Mouse (Mus musculus): ENCODE data around the gene Rbm33. TPM values are rescaled to one million over a fixed set of nuclear protein-coding genes. Genes with fewer than 3 reads are reported as not detected.

The Rbm33 gene
- polyA plus RNA-seq, 1 experiment, result 52.6 TPM

GRCm38 (mm10) chr5:28322189-28322588 is 5.3 kb downstream of the Rbm33 start:
- DNase-seq (ENCODE audit: extremely low spot score in 1 of 2, low spot score in 1 of 2), result no peak

GRCm38 (mm10) chr5:28323822-28324221 is 6.9 kb downstream of the Rbm33 start:
- no peak for DNase-seq (ENCODE audit: extremely low spot score in 1 of 2, low spot score in 1 of 2)

- no peak for DNase-seq (ENCODE audit: extremely low spot score in 1 of 2, low spot score in 1 of 2)
Measured at GRCm38 (mm10) chr5:28324457-28324856, 7.5 kb downstream of the Rbm33 start.

- DNase-seq (ENCODE audit: extremely low spot score in 1 of 2, low spot score in 1 of 2), result no peak
Measured at GRCm38 (mm10) chr5:28329024-28329806, 12.3 kb downstream of the Rbm33 start.

- DNase-seq (ENCODE audit: extremely low spot score in 1 of 2, low spot score in 1 of 2), result no peak
Measured at GRCm38 (mm10) chr5:28333731-28334130, 16.8 kb downstream of the Rbm33 start.

GRCm38 (mm10) chr5:28351857-28352513 is 35.1 kb downstream of the Rbm33 start:
- DNase-seq (ENCODE audit: extremely low spot score in 1 of 2, low spot score in 1 of 2), result no peak

GRCm38 (mm10) chr5:28355614-28356013 is 38.7 kb downstream of the Rbm33 start:
- DNase-seq (ENCODE audit: extremely low spot score in 1 of 2, low spot score in 1 of 2), result peak in 1 of 2 experiments; percentile 13

GRCm38 (mm10) chr5:28360745-28361144 is 43.8 kb downstream of the Rbm33 start:
- DNase-seq (ENCODE audit: extremely low spot score in 1 of 2, low spot score in 1 of 2), result no peak

GRCm38 (mm10) chr5:28368056-28368455 is 51.1 kb downstream of the Rbm33 start:
- DNase-seq (ENCODE audit: extremely low spot score in 1 of 2, low spot score in 1 of 2), result no peak

- DNase-seq (ENCODE audit: extremely low spot score in 1 of 2, low spot score in 1 of 2), result no peak
Measured at GRCm38 (mm10) chr5:28370836-28371235, 53.9 kb downstream of the Rbm33 start.

GRCm38 (mm10) chr5:28372172-28372664 is 55.3 kb downstream of the Rbm33 start:
- DNase-seq (ENCODE audit: extremely low spot score in 1 of 2, low spot score in 1 of 2), result no peak

GRCm38 (mm10) chr5:28373498-28374427 is 56.8 kb downstream of the Rbm33 start:
- DNase-seq (ENCODE audit: extremely low spot score in 1 of 2, low spot score in 1 of 2), result no peak

- DNase-seq (ENCODE audit: extremely low spot score in 1 of 2, low spot score in 1 of 2), result no peak
Measured at GRCm38 (mm10) chr5:28377299-28377698, 60.4 kb downstream of the Rbm33 start.

- no peak for DNase-seq (ENCODE audit: extremely low spot score in 1 of 2, low spot score in 1 of 2)
Measured at GRCm38 (mm10) chr5:28382289-28382688, 65.4 kb downstream of the Rbm33 start.

GRCm38 (mm10) chr5:28386783-28387182 is 69.9 kb downstream of the Rbm33 start:
- peak in 1 of 2 experiments; percentile 17 for DNase-seq (ENCODE audit: extremely low spot score in 1 of 2, low spot score in 1 of 2)

GRCm38 (mm10) chr5:28387531-28388179 is 70.7 kb downstream of the Rbm33 start:
- peak in 1 of 2 experiments; percentile 50 for DNase-seq (ENCODE audit: extremely low spot score in 1 of 2, low spot score in 1 of 2)

- DNase-seq (ENCODE audit: extremely low spot score in 1 of 2, low spot score in 1 of 2), result peak in 1 of 2 experiments; percentile 80
Measured at GRCm38 (mm10) chr5:28388184-28388583, 71.3 kb downstream of the Rbm33 start.

GRCm38 (mm10) chr5:28390189-28390588 is 73.3 kb downstream of the Rbm33 start:
- no peak for DNase-seq (ENCODE audit: extremely low spot score in 1 of 2, low spot score in 1 of 2)

- DNase-seq (ENCODE audit: extremely low spot score in 1 of 2, low spot score in 1 of 2), result no peak
Measured at GRCm38 (mm10) chr5:28397344-28397743, 80.4 kb downstream of the Rbm33 start.

GRCm38 (mm10) chr5:28398736-28399135 is 81.8 kb downstream of the Rbm33 start:
- DNase-seq (ENCODE audit: extremely low spot score in 1 of 2, low spot score in 1 of 2), result no peak

Data from frontal cortex, adult 2 months (tissue).